Mouse (Mus musculus) CD4-positive, CD25-positive, alpha-beta regulatory T cell, adult 9 weeks (primary cell): ENCODE data around the gene Naxd. TPM values are rescaled to one million over a fixed set of nuclear protein-coding genes. Genes with fewer than 3 reads are reported as not detected.

ENCODE experiments used
- polyA plus RNA-seq: library from polyadenylated mRNA; unstranded; fragments of 100-300 nt; shearing (Covaris generic); gene quantifications from one replicate; pipeline ENCODE4 v1.2.1, GENCODE M21; 2017

The Naxd gene
- 74.7 TPM for polyA plus RNA-seq

GRCm38 (mm10) chr8:11497017-11497990 is at the start of gene Naxd:
Naxd (plus strand) TSS chr8:11497506.

GRCm38 (mm10) chr8:11477811-11478761 is 19.2 kb upstream of the Naxd start, which contains the start of gene Rab20:
Rab20 (minus strand) TSS chr8:11478710.

GRCm38 (mm10) chr8:11550281-11550948 is 53.1 kb downstream of the Naxd start, which contains the start of gene Cars2:
Cars2 (minus strand) TSS chr8:11550783.

GRCm38 (mm10) chr8:11554799-11555719 is 57.8 kb downstream of the Naxd start, which contains the start of gene Ing1:
Ing1 (plus strand) TSS chr8:11555571.

Other genes with a start within 250 kb of the Naxd start
- not detected for gene Col4a2, start 184.7 kb upstream of the Naxd start, polyA plus RNA-seq
- gene Col4a1, start 184.7 kb upstream of the Naxd start, polyA plus RNA-seq, result not detected
- 13.4 TPM for gene Rab20, start 18.8 kb upstream of the Naxd start, polyA plus RNA-seq
- gene Cars2, start 53.3 kb downstream of the Naxd start, polyA plus RNA-seq, result 14.8 TPM
- gene Ing1, start 58.1 kb downstream of the Naxd start, polyA plus RNA-seq, result 66.0 TPM
- 53.8 TPM for gene Ankrd10, start 138.3 kb downstream of the Naxd start, polyA plus RNA-seq
- not detected for gene 1700016D06Rik, start 203.6 kb downstream of the Naxd start, polyA plus RNA-seq
- gene Arhgef7, start 230.2 kb downstream of the Naxd start, polyA plus RNA-seq, result 17.7 TPM